Mouse (Mus musculus) ES-E14 (cell line): ENCODE results near the gene Gpr183. TPM values are rescaled to one million over a fixed set of nuclear protein-coding genes. Genes with fewer than 3 reads are reported as not detected.

ENCODE experiments used
- DNase-seq: peaks from one replicate; pipeline ENCODE4 v3.0.0-alpha.2; 2013; ENCODE audit warnings: low read depth, low spot score
- H3K27ac ChIP-seq: 2 replicates; pipeline ENCODE4 v1.5.1; 2012; ENCODE audit warnings: low read depth, mild to moderate bottlenecking, low read length, moderate library complexity, mixed read lengths; ENCODE audit not compliant: poor library complexity, insufficient read depth, severe bottlenecking
- H3K36me3 ChIP-seq: 2 replicates; pipeline ENCODE4 v1.6.1; 2012; ENCODE audit warnings: mild to moderate bottlenecking, low read length, moderate library complexity, mixed read lengths; ENCODE audit not compliant: control insufficient read depth, poor library complexity, insufficient read depth, severe bottlenecking
- H3K4me1 ChIP-seq, 2 experiments: fragments of 150-350 bp in 1 of 2; sonication (generic) in 1 of 2; 2 replicates each; pipeline ENCODE4 v1.6.1; 2012; ENCODE audit warnings: low read length in 2 of 2, mild to moderate bottlenecking in 1 of 2, mixed read lengths in 1 of 2; ENCODE audit not compliant: control insufficient read depth in 2 of 2, insufficient read depth in 2 of 2, poor library complexity in 1 of 2
- H3K4me3 ChIP-seq, 2 experiments: fragments of 150-350 bp in 1 of 2; sonication (generic) in 1 of 2; 2 replicates each; pipeline ENCODE4 v1.5.1; 2012; ENCODE audit warnings: low read length in 2 of 2, low read depth in 1 of 2, mild to moderate bottlenecking in 1 of 2, mixed read lengths in 1 of 2; ENCODE audit not compliant: insufficient read depth in 1 of 2, poor library complexity in 1 of 2, severe bottlenecking in 1 of 2
- H3K9ac ChIP-seq: 2 replicates; pipeline ENCODE4 v1.6.1; 2012; ENCODE audit warnings: low read depth, mild to moderate bottlenecking, low read length, mixed read lengths; ENCODE audit not compliant: poor library complexity, insufficient read depth, severe bottlenecking
- H3K9me3 ChIP-seq: fragments of 150-350 bp; sonication (generic); 2 replicates; pipeline ENCODE4 v1.6.1; 2012; ENCODE audit warnings: low read depth, mild to moderate bottlenecking, low read length; ENCODE audit not compliant: control insufficient read depth, insufficient read depth
- CHD2 ChIP-seq: IDR thresholded peaks from 2 replicates; pipeline ENCODE4 v1.6.1; 2014; ENCODE audit warnings: mild to moderate bottlenecking, low read depth, low read length, inconsistent platforms
- HCFC1 ChIP-seq: IDR thresholded peaks from 2 replicates; pipeline ENCODE4 v1.6.1; 2012; ENCODE audit warnings: low read length, inconsistent platforms, borderline replicate concordance; ENCODE audit not compliant: insufficient read depth
- MAFK ChIP-seq: IDR thresholded peaks from 2 replicates; pipeline ENCODE4 v1.6.1; 2014; ENCODE audit warnings: mild to moderate bottlenecking, low read depth, low read length, inconsistent platforms; ENCODE audit not compliant: insufficient read depth
- ZC3H11A ChIP-seq: IDR thresholded peaks from 2 replicates; pipeline ENCODE4 v1.6.1; 2012; ENCODE audit warnings: low read depth, mild to moderate bottlenecking, inconsistent platforms, low read length, borderline replicate concordance
- ZNF384 ChIP-seq: IDR thresholded peaks from 2 replicates; pipeline ENCODE4 v1.6.1; 2012; ENCODE audit warnings: low read depth, low read length, inconsistent platforms
- in situ Hi-C, 2 experiments: fragments of 600-800 bp; cut with MboI; formaldehyde crosslinking; loops; one replicate each; pipeline ENCODE4 v1.15.1; 2025; ENCODE audit warnings: low sequenced_read_pairs in 2 of 2, inconsistent platforms in 1 of 2; ENCODE audit not compliant: unreplicated experiment in 2 of 2
- total RNA-seq: library from RNA; depleted of rRNA; stranded (reverse); fragments of 300-350 nt; gene quantifications from 2 replicates; pipeline ENCODE4 v1.2.3, GENCODE M21; 2012

Gpr183 gene
- total RNA-seq, 1 experiment, result 0.45 TPM

- Histone ChIP-seq H3K36me3 (no peaks in the 10 kb centered on the region), H3K27ac (no peak overlapping the region), H3K4me3 (no peak overlapping the region), H3K9me3 (no peaks in the 10 kb centered on the region), H3K4me1 (0 out of 4 replicates have a peak, but pooled peaks cover 0 to 2% of the 10 kb centered on the region in 2 experiments), H3K9ac (no peak overlapping the region)
- in situ Hi-C loops, result no loop called here
- DNase-seq, result no peak
- no peak for TF ChIP-seq ZC3H11A
- TF ChIP-seq CHD2, result no peak
- TF ChIP-seq ZNF384, result no peak
- no peak for TF ChIP-seq HCFC1
- no peak for TF ChIP-seq MAFK
Measured at GRCm38 (mm10) chr14:121963942-121964335, 1.1 kb downstream of the Gpr183 start.

- no peak for DNase-seq
- no peaks in the 10 kb centered on the region for H3K36me3 ChIP-seq
- no peak overlapping the region for H3K27ac ChIP-seq
- H3K9ac ChIP-seq, result no peak overlapping the region
- no peaks in the 10 kb centered on the region for H3K9me3 ChIP-seq
- TF ChIP-seq CHD2, result no peak
- no peak for TF ChIP-seq MAFK
- TF ChIP-seq ZNF384, result no peak
- TF ChIP-seq HCFC1, result no peak
- TF ChIP-seq ZC3H11A, result no peak
- in situ Hi-C loops, result no loop called here
- 0 out of 4 replicates have a peak, but pooled peaks cover 0 to 2% of the 10 kb centered on the region in 2 experiments for H3K4me1 ChIP-seq
- no peak overlapping the region for H3K4me3 ChIP-seq
Measured at GRCm38 (mm10) chr14:121963251-121963941, 1.6 kb downstream of the Gpr183 start.

GRCm38 (mm10) chr14:121962128-121962890, 2.7 kb downstream of the Gpr183 start:
- Histone ChIP-seq H3K4me3 (no peak overlapping the region), H3K9ac (no peak overlapping the region), H3K4me1 (0 out of 4 replicates have a peak, but pooled peaks cover 0 to 2% of the 10 kb centered on the region in 2 experiments), H3K9me3 (no peaks in the 10 kb centered on the region), H3K27ac (no peak overlapping the region), H3K36me3 (no peaks in the 10 kb centered on the region)
- no peak for TF ChIP-seq ZC3H11A
- no peak for TF ChIP-seq MAFK
- no peak for TF ChIP-seq HCFC1
- no peak for TF ChIP-seq CHD2
- TF ChIP-seq ZNF384, result no peak
- DNase-seq, result no peak
- in situ Hi-C loops, result no loop called here

- TF ChIP-seq HCFC1 (no peak), ZC3H11A (no peak), ZNF384 (no peak), MAFK (no peak), CHD2 (no peak)
- in situ Hi-C loops, result no loop called here
Measured at GRCm38 (mm10) chr14:121961496-121962127, 3.4 kb downstream of the Gpr183 start.

More at GRCm38 (mm10) chr14:121961496-121962127, 3.4 kb downstream of the Gpr183 start:
- DNase-seq, result no peak
- Histone ChIP-seq H3K9ac (no peak overlapping the region), H3K4me1 (0 out of 4 replicates have a peak, but pooled peaks cover 0 to 2% of the 10 kb centered on the region in 2 experiments), H3K27ac (no peak overlapping the region), H3K9me3 (no peaks in the 10 kb centered on the region), H3K36me3 (no peaks in the 10 kb centered on the region), H3K4me3 (no peak overlapping the region)
